Mouse (Mus musculus) left cerebral cortex, postnatal 4 days (tissue): ENCODE data around the gene Zbtb20. TPM values are rescaled to one million over a fixed set of nuclear protein-coding genes. Genes with fewer than 3 reads are reported as not detected.
A peak's percentile ranks its signal among the peaks of the same experiment; 100 is the strongest.

ENCODE experiments used
- DNase-seq: peaks from one replicate; pipeline ENCODE4 v3.0.0-alpha.2; 2022
- intact Hi-C: fragments of 180-260 bp; cut with DNase I; formaldehyde crosslinking; loops from one replicate; pipeline ENCODE4 v1.15.1; 2025
- total RNA-seq, 2 experiments: library from RNA; stranded (reverse); gene quantifications; 2 replicates each; pipeline ENCODE4 v1.2.3; 2021

Zbtb20 gene
- 10 to 100 TPM; 93.5 to 99.9 TPM for total RNA-seq

GRCm38 (mm10) chr16:42875852-42875980 is at the start of gene Zbtb20:
TSS of gene Zbtb20 (plus strand) at chr16:42875881.
- intact Hi-C loops = no loop called here
- no peak for DNase-seq

- no peak for DNase-seq
- intact Hi-C loops = loop anchor here (10.0 kb wide), 1 partner anchor 739 kb away; no protein-coding TSS in a partner anchor
These were observed 39.7 kb upstream of the Zbtb20 start for GRCm38 (mm10) chr16:42835940-42836339.

- no peak for DNase-seq
- intact Hi-C loops = loop anchor here (10.0 kb wide), 1 partner anchor 738 kb away; no protein-coding TSS in a partner anchor
These were observed 39.1 kb upstream of the Zbtb20 start for GRCm38 (mm10) chr16:42836404-42837120.

GRCm38 (mm10) chr16:42838226-42838625 is 37.5 kb upstream of the Zbtb20 start:
- intact Hi-C loops = loop anchor here (10.0 kb wide), 1 partner anchor 737 kb away; no protein-coding TSS in a partner anchor
- no peak for DNase-seq

GRCm38 (mm10) chr16:42857564-42858183 is 18.0 kb upstream of the Zbtb20 start:
- intact Hi-C loops = no loop called here
- DNase-seq = no peak

- no peak for DNase-seq
- intact Hi-C loops = no loop called here
These were observed 16.4 kb upstream of the Zbtb20 start for GRCm38 (mm10) chr16:42859251-42859650.

- DNase-seq = no peak
- intact Hi-C loops = no loop called here
These were observed 12.4 kb upstream of the Zbtb20 start for GRCm38 (mm10) chr16:42863231-42863630.

GRCm38 (mm10) chr16:42866061-42866460 is 9.6 kb upstream of the Zbtb20 start:
- intact Hi-C loops = no loop called here
- DNase-seq = no peak

GRCm38 (mm10) chr16:42872101-42872500 is 3.6 kb upstream of the Zbtb20 start:
- DNase-seq = no peak
- intact Hi-C loops = no loop called here

GRCm38 (mm10) chr16:42873942-42874341 is 1.7 kb upstream of the Zbtb20 start:
- intact Hi-C loops = no loop called here

GRCm38 (mm10) chr16:42874456-42874855 is 1.2 kb upstream of the Zbtb20 start:
- peak; percentile 33 for DNase-seq
- intact Hi-C loops = no loop called here

More at GRCm38 (mm10) chr16:42873942-42874341, 1.7 kb upstream of the Zbtb20 start:
- DNase-seq = no peak

GRCm38 (mm10) chr16:42874910-42875851 is 500 bp upstream of the Zbtb20 start:
- DNase-seq = peak; percentile 99
- intact Hi-C loops = no loop called here

- intact Hi-C loops = no loop called here
- DNase-seq = peak; percentile 86
These were observed 630 bp downstream of the Zbtb20 start for GRCm38 (mm10) chr16:42876021-42877000.

GRCm38 (mm10) chr16:42880046-42880445 is 4.4 kb downstream of the Zbtb20 start:
- intact Hi-C loops = no loop called here
- DNase-seq = no peak

- intact Hi-C loops = no loop called here
- DNase-seq = no peak
These were observed 9.9 kb downstream of the Zbtb20 start for GRCm38 (mm10) chr16:42885538-42885937.

GRCm38 (mm10) chr16:42885964-42886363 is 10.3 kb downstream of the Zbtb20 start:
- intact Hi-C loops = no loop called here
- DNase-seq = no peak

GRCm38 (mm10) chr16:42897125-42897693 is 21.5 kb downstream of the Zbtb20 start:
- intact Hi-C loops = no loop called here
- no peak for DNase-seq

- intact Hi-C loops = no loop called here
- DNase-seq = no peak
These were observed 24.6 kb downstream of the Zbtb20 start for GRCm38 (mm10) chr16:42900328-42900727.

GRCm38 (mm10) chr16:42907283-42907701 is 31.6 kb downstream of the Zbtb20 start:
- DNase-seq = no peak
- intact Hi-C loops = no loop called here

- intact Hi-C loops = no loop called here
- no peak for DNase-seq
These were observed 32.7 kb downstream of the Zbtb20 start for GRCm38 (mm10) chr16:42908381-42908780.
